ENCODE assay signal across 19 mouse cellular contexts in the genomic region with DNA sequence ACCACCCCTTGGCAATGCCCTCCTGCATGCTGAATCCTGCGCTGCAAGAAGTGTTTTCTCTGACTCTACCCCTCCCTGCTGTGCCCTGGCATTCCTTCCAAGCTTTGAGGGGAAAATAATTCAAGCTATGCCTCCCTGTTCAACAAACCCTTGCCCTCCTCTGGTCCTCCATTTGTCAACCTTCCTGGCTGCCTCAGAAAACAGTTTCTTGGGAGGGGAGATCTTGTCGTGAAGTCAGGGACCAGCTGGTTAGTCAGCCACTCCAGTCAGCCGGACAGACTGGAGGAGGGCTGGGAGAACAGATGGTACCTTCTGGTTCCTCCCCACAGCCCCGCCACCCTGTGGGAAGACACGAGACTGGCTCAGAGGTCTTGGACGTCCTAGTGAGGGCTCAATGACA. TPM values are rescaled to one million over a fixed set of nuclear protein-coding genes. Genes with fewer than 3 reads are reported as not detected.
DNase-seq lines count a peak whose midpoint lies in the region; ATAC-seq and TF ChIP-seq lines count a peak whose summit lies in the region.
"Had no signal": no experiment of that assay in that cellular context is flagged by ENCODE, and none has a peak within 500 bp of the region (broad histone marks: within the 10 kb centered on the region; RNA-seq: fewer than 3 reads in every experiment).

No protein-coding gene starts in this region.

- no peaks in the 10 kb centered on the region for H3K36me3 ChIP-seq in hindbrain, postnatal 0 days (ENCODE audit: insufficient read depth, low read length)
- H3K36me3 ChIP-seq in hindbrain, embryonic 14.5 days (replicated peaks; ENCODE audit: control insufficient read depth, insufficient read depth), result no peaks in the 10 kb centered on the region; the same call in 1 of the 2 replicates
- no peaks in the 10 kb centered on the region for H3K36me3 ChIP-seq in forebrain, postnatal 0 days (ENCODE audit: insufficient read depth)
- H3K36me3 ChIP-seq: embryonic facial prominence, embryonic 10.5 days; liver, embryonic 13.5 days; neural tube, embryonic 15.5 days; stomach, embryonic 15.5 days had no signal

- H3K4me3 ChIP-seq in hindbrain, postnatal 0 days (ENCODE audit: low read length), result no peak overlapping the region
- no peak overlapping the region for H3K4me3 ChIP-seq in hindbrain, embryonic 14.5 days (replicated peaks; ENCODE audit: low read length)
- H3K4me3 ChIP-seq in forebrain, postnatal 0 days (ENCODE audit: low read depth, low read length), result no peak overlapping the region
- H3K4me3 ChIP-seq: embryonic facial prominence, embryonic 10.5 days; erythroblast, embryonic 14.5 days; liver, embryonic 13.5 days; megakaryocyte, embryonic 14.5 days; neural tube, embryonic 15.5 days; stomach, embryonic 15.5 days had no signal

- WGBS in hindbrain, postnatal 0 days, result 35% methylated on average over 6 of the region's 6 CpGs
- WGBS in hindbrain, embryonic 14.5 days, result 50% methylated on average over 6 of the region's 6 CpGs
- 40% methylated on average over 6 of the region's 6 CpGs for WGBS in forebrain, postnatal 0 days

- no peaks in the 10 kb centered on the region for H3K27me3 ChIP-seq in hindbrain, postnatal 0 days (ENCODE audit: insufficient read depth, low read length)
- no peaks in the 10 kb centered on the region for H3K27me3 ChIP-seq in hindbrain, embryonic 14.5 days (ENCODE audit: control insufficient read depth, insufficient read depth, low read length)
- H3K27me3 ChIP-seq in forebrain, postnatal 0 days (ENCODE audit: insufficient read depth, low read length), result no peaks in the 10 kb centered on the region
- H3K27me3 ChIP-seq: neural tube, embryonic 15.5 days; stomach, embryonic 15.5 days had no signal

- H3K9ac ChIP-seq in hindbrain, postnatal 0 days (replicated peaks; ENCODE audit: low read length), result no peak overlapping the region
- no peak overlapping the region for H3K9ac ChIP-seq in hindbrain, embryonic 14.5 days
- H3K9ac ChIP-seq in forebrain, postnatal 0 days, result no peak overlapping the region
- H3K9ac ChIP-seq: liver, embryonic 13.5 days; neural tube, embryonic 15.5 days; stomach, embryonic 15.5 days had no signal

- ATAC-seq in hindbrain, postnatal 0 days, result no peak
- no peak for ATAC-seq in hindbrain, embryonic 14.5 days (ENCODE audit: low FRiP score)
- ATAC-seq in forebrain, postnatal 0 days, result no peak

- peaks cover 11% of the 10 kb centered on the region; the same call in 1 of the 2 replicates for H3K4me1 ChIP-seq in hindbrain, postnatal 0 days (ENCODE audit: insufficient read depth, low read length)
- H3K4me1 ChIP-seq in hindbrain, embryonic 14.5 days (replicated peaks; ENCODE audit: control insufficient read depth, insufficient read depth, low read length), result peaks cover 14% of the 10 kb centered on the region; the same call in 1 of the 2 replicates
- H3K4me1 ChIP-seq in forebrain, postnatal 0 days (ENCODE audit: insufficient read depth), result peaks cover 11% of the 10 kb centered on the region; the same call in 1 of the 2 replicates

- DNase-seq in hindbrain, postnatal 0 days (ENCODE audit: low spot score), result peak; percentile 58
- no peak for DNase-seq in hindbrain, embryonic 14.5 days (ENCODE audit: low spot score)
- peak; percentile 58 for DNase-seq in right cerebral cortex, adult 18-20 months
- DNase-seq in right cerebral cortex, postnatal 14 days, result no peak
- DNase-seq in cerebellum, adult 9-10 months, result peak; percentile 91
- DNase-seq in forebrain, postnatal 0 days, result peak; percentile 16
- no peak for DNase-seq in kidney, postnatal 14 days
- no peak for DNase-seq in embryo, embryonic 10.5 days (ENCODE audit: low spot score)
- DNase-seq: adrenal gland, adult 2 months; heart, adult 11 months; kidney, adult 8-10 months; liver, embryonic 13.5 days; thymus, postnatal 36 days had no signal

- TF ChIP-seq CTCF in hindbrain, postnatal 0 days (IDR thresholded peaks at IDR 0.05; ENCODE audit: low read depth), result no peak
- no peak for TF ChIP-seq CTCF in forebrain, postnatal 0 days (IDR thresholded peaks at IDR 0.05; ENCODE audit: low read depth)

- H3K27ac ChIP-seq in hindbrain, postnatal 0 days, result peak overlapping the region; percentile 62
- H3K27ac ChIP-seq in hindbrain, embryonic 14.5 days, result no peak overlapping the region
- no peak overlapping the region for H3K27ac ChIP-seq in forebrain, postnatal 0 days (ENCODE audit: low read depth, low read length)
- H3K27ac ChIP-seq: embryonic facial prominence, embryonic 10.5 days; liver, embryonic 13.5 days; neural tube, embryonic 15.5 days; stomach, embryonic 15.5 days had no signal

- no peak overlapping the region for H3K4me2 ChIP-seq in hindbrain, postnatal 0 days (ENCODE audit: low read depth, low read length)
- no peak overlapping the region for H3K4me2 ChIP-seq in hindbrain, embryonic 14.5 days (replicated peaks)
- H3K4me2 ChIP-seq in forebrain, postnatal 0 days (ENCODE audit: low read depth), result no peak overlapping the region
- H3K4me2 ChIP-seq: liver, embryonic 13.5 days; neural tube, embryonic 15.5 days; stomach, embryonic 15.5 days had no signal

- H3K9me3 ChIP-seq in hindbrain, postnatal 0 days (ENCODE audit: low read length), result no peaks in the 10 kb centered on the region
- no peaks in the 10 kb centered on the region for H3K9me3 ChIP-seq in hindbrain, embryonic 14.5 days (ENCODE audit: control insufficient read depth, low read length)
- no peaks in the 10 kb centered on the region for H3K9me3 ChIP-seq in forebrain, postnatal 0 days (ENCODE audit: low read length)
- H3K9me3 ChIP-seq: embryonic facial prominence, embryonic 10.5 days; G1E; liver, embryonic 13.5 days; megakaryocyte, embryonic 14.5 days; neural tube, embryonic 15.5 days; stomach, embryonic 15.5 days had no signal

RNA-seq across cellular contexts. Expression of a gene that starts 3.8 kb away (rescaled TPM):
- 25.0 and 32.0 TPM in 2 replicates for total RNA-seq in hindbrain, postnatal 0 days (2014; rRNA removed)
- polyA plus RNA-seq in hindbrain, postnatal 0 days (2015; fragmentation: Nextera tagmentation; extraction: Ambion mirVana), result 46.8 and 49.0 TPM in 2 replicates
- 22.7 and 25.2 TPM in 2 replicates for polyA plus RNA-seq in hindbrain, embryonic 14.5 days (2014; fragmentation: Nextera tagmentation; extraction: Ambion mirVana)
- total RNA-seq in forebrain, postnatal 0 days (2014; rRNA removed), result 6.9 and 10.2 TPM in 2 replicates
- 31.9 and 38.1 TPM in 2 replicates for polyA plus RNA-seq in forebrain, postnatal 0 days (2015; fragmentation: Nextera tagmentation; extraction: Ambion mirVana)

RNA-seq across cellular contexts. Expression of a gene that starts 27.6 kb away (rescaled TPM):
- 216 and 223 TPM in 2 replicates for total RNA-seq in hindbrain, postnatal 0 days (2014; rRNA removed)
- 128 and 137 TPM in 2 replicates for polyA plus RNA-seq in hindbrain, postnatal 0 days (2015; fragmentation: Nextera tagmentation; extraction: Ambion mirVana)
- 130 and 135 TPM in 2 replicates for polyA plus RNA-seq in hindbrain, embryonic 14.5 days (2014; fragmentation: Nextera tagmentation; extraction: Ambion mirVana)
- total RNA-seq in forebrain, postnatal 0 days (2014; rRNA removed), result 145 and 150 TPM in 2 replicates
- 113 and 130 TPM in 2 replicates for polyA plus RNA-seq in forebrain, postnatal 0 days (2015; fragmentation: Nextera tagmentation; extraction: Ambion mirVana)

RNA-seq across cellular contexts. Expression of a gene that starts 39.3 kb away (rescaled TPM):
- 55.4 and 68.8 TPM in 2 replicates for total RNA-seq in hindbrain, postnatal 0 days (2014; rRNA removed)
- 13.2 and 14.4 TPM in 2 replicates for polyA plus RNA-seq in hindbrain, postnatal 0 days (2015; fragmentation: Nextera tagmentation; extraction: Ambion mirVana)
- polyA plus RNA-seq in hindbrain, embryonic 14.5 days (2014; fragmentation: Nextera tagmentation; extraction: Ambion mirVana), result 15.6 and 16.9 TPM in 2 replicates
- 12.3 and 23.5 TPM in 2 replicates for total RNA-seq in forebrain, postnatal 0 days (2014; rRNA removed)
- polyA plus RNA-seq in forebrain, postnatal 0 days (2015; fragmentation: Nextera tagmentation; extraction: Ambion mirVana), result 5.2 and 7.4 TPM in 2 replicates
- polyA plus RNA-seq: G1E had no signal

RNA-seq across cellular contexts. Expression of a gene that starts 46.5 kb away (rescaled TPM):
- total RNA-seq in hindbrain, postnatal 0 days (2014; rRNA removed), result 170 and 190 TPM in 2 replicates
- polyA plus RNA-seq in hindbrain, postnatal 0 days (2015; fragmentation: Nextera tagmentation; extraction: Ambion mirVana), result 18.8 and 19.4 TPM in 2 replicates
- 27.1 and 27.5 TPM in 2 replicates for polyA plus RNA-seq in hindbrain, embryonic 14.5 days (2014; fragmentation: Nextera tagmentation; extraction: Ambion mirVana)
- 184 and 202 TPM in 2 replicates for total RNA-seq in forebrain, postnatal 0 days (2014; rRNA removed)
- polyA plus RNA-seq in forebrain, postnatal 0 days (2015; fragmentation: Nextera tagmentation; extraction: Ambion mirVana), result 22.3 and 24.9 TPM in 2 replicates

Comparison
In these comparisons a context has a peak if more than half of its experiments do, and no peak if none do; other contexts are left out.
1. DNase-seq: peak in hindbrain, postnatal 0 days (single experiment), right cerebral cortex, adult 18-20 months (single experiment), cerebellum, adult 9-10 months (single experiment) and forebrain, postnatal 0 days (single experiment); none in hindbrain, embryonic 14.5 days (single experiment), right cerebral cortex, postnatal 14 days (single experiment), kidney, postnatal 14 days (single experiment) and embryo, embryonic 10.5 days (single experiment).